Mouse (Mus musculus) hindbrain, embryonic 12.5 days (tissue): ENCODE measurements at regions not wholly inside any gene's neighbourhood (a gene's known extent, or its start where the extent isn't known, plus 50 kb on each side); places are given as distances from the start of the nearest gene placed in this dataset.

Experiments used
- ATAC-seq: fragments of 200-750 bp; cut with Nextera tagmentation; 2 replicates; pipeline ENCODE4 v1.8.0; 2017; ENCODE audit warnings: moderate TSS enrichment; ENCODE audit not compliant: low FRiP score
- H3K27ac ChIP-seq: fragments of 300-500 bp; sonication (generic); 2 replicates; pipeline ENCODE4 v1.5.1; 2016; ENCODE audit warnings: mild to moderate bottlenecking
- H3K27me3 ChIP-seq: fragments of 300-500 bp; sonication (generic); 2 replicates; pipeline ENCODE4 v1.6.1; 2016; ENCODE audit warnings: mild to moderate bottlenecking
- H3K36me3 ChIP-seq: fragments of 300-500 bp; sonication (generic); 2 replicates; pipeline ENCODE4 v1.6.1; 2016; ENCODE audit warnings: mild to moderate bottlenecking
- H3K4me1 ChIP-seq: fragments of 300-500 bp; sonication (generic); 2 replicates; pipeline ENCODE4 v1.6.1; 2016
- H3K4me2 ChIP-seq: fragments of 300-500 bp; sonication (generic); replicated peaks from 2 replicates; pipeline ENCODE4 v1.6.1; 2016; ENCODE audit warnings: mild to moderate bottlenecking
- H3K4me3 ChIP-seq: fragments of 300-500 bp; sonication (generic); 2 replicates; pipeline ENCODE4 v1.5.1; 2016; ENCODE audit warnings: mild to moderate bottlenecking
- H3K9ac ChIP-seq: fragments of 300-500 bp; sonication (generic); 2 replicates; pipeline ENCODE4 v1.6.1; 2016; ENCODE audit warnings: mild to moderate bottlenecking, moderate library complexity
- H3K9me3 ChIP-seq: fragments of 300-500 bp; sonication (generic); replicated peaks from 2 replicates; pipeline ENCODE4 v1.6.1; 2016; ENCODE audit warnings: mild to moderate bottlenecking
- WGBS: fragments of 180-500 bp; shearing (Covaris S2); methylation state at CpG from one replicate; pipeline ENCODE4 v1.1.7; 2016; 5-methylcytosine and 5-hydroxymethylcytosine counted together

GRCm38 (mm10) chr14:29879283-29879682 is 88.8 kb upstream of the Selenok start:
- 90% methylated on average over 3 of the region's 3 CpGs for WGBS
- Histone ChIP-seq H3K9ac (no peak overlapping the region), H3K36me3 (no peaks in the 10 kb centered on the region), H3K27ac (no peak overlapping the region), H3K9me3 (no peaks in the 10 kb centered on the region), H3K27me3 (no peaks in the 10 kb centered on the region), H3K4me3 (no peak overlapping the region), H3K4me2 (no peak overlapping the region), H3K4me1 (no peaks in the 10 kb centered on the region)
- ATAC-seq = no peak

- Histone ChIP-seq H3K4me2 (no peak overlapping the region), H3K4me3 (no peak overlapping the region), H3K27ac (no peak overlapping the region), H3K36me3 (no peaks in the 10 kb centered on the region), H3K4me1 (no peaks in the 10 kb centered on the region), H3K27me3 (no peaks in the 10 kb centered on the region), H3K9ac (no peak overlapping the region), H3K9me3 (no peaks in the 10 kb centered on the region)
- 75% methylated on average over 11 of the region's 11 CpGs for WGBS
- ATAC-seq = no peak
Measured at GRCm38 (mm10) chr14:29882666-29883344, 85.3 kb upstream of the Selenok start.

- no peak overlapping the region for H3K4me2 ChIP-seq
- H3K27me3 ChIP-seq = no peaks in the 10 kb centered on the region
- WGBS = 83% methylated on average over 2 of the region's 2 CpGs
- H3K27ac ChIP-seq = no peak overlapping the region
- no peak for ATAC-seq
- H3K9ac ChIP-seq = no peak overlapping the region
- no peaks in the 10 kb centered on the region for H3K9me3 ChIP-seq
- peaks cover 5% of the 10 kb centered on the region; the same call in 1 of the 2 replicates for H3K4me1 ChIP-seq
- no peaks in the 10 kb centered on the region for H3K36me3 ChIP-seq
- no peak overlapping the region for H3K4me3 ChIP-seq
Measured at GRCm38 (mm10) chr14:29895332-29895988, 72.6 kb upstream of the Selenok start.

- Histone ChIP-seq H3K4me1 (peaks cover 5% of the 10 kb centered on the region; the same call in 1 of the 2 replicates), H3K4me3 (no peak overlapping the region), H3K4me2 (no peak overlapping the region), H3K27ac (no peak overlapping the region), H3K27me3 (no peaks in the 10 kb centered on the region), H3K9me3 (no peaks in the 10 kb centered on the region), H3K9ac (no peak overlapping the region), H3K36me3 (no peaks in the 10 kb centered on the region)
- 77% methylated on average over 6 of the region's 6 CpGs for WGBS
- ATAC-seq = no peak
Measured at GRCm38 (mm10) chr14:29895989-29896675, 72.0 kb upstream of the Selenok start.

GRCm38 (mm10) chr14:29900931-29901330 is 67.2 kb upstream of the Selenok start:
- H3K4me1 ChIP-seq = no peaks in the 10 kb centered on the region
- no peaks in the 10 kb centered on the region for H3K9me3 ChIP-seq
- WGBS = 86% methylated on average over 6 of the region's 6 CpGs
- no peak for ATAC-seq
- H3K4me2 ChIP-seq = no peak overlapping the region
- no peak overlapping the region for H3K9ac ChIP-seq
- H3K4me3 ChIP-seq = no peak overlapping the region
- no peak overlapping the region for H3K27ac ChIP-seq
- H3K27me3 ChIP-seq = no peaks in the 10 kb centered on the region
- H3K36me3 ChIP-seq = no peaks in the 10 kb centered on the region

GRCm38 (mm10) chr14:29903574-29903973 is 64.5 kb upstream of the Selenok start:
- no peak overlapping the region for H3K9ac ChIP-seq
- no peak overlapping the region for H3K4me3 ChIP-seq
- WGBS = 63% methylated on average over 3 of the region's 3 CpGs
- H3K27ac ChIP-seq = no peak overlapping the region
- no peak overlapping the region for H3K4me2 ChIP-seq
- no peaks in the 10 kb centered on the region for H3K9me3 ChIP-seq
- H3K4me1 ChIP-seq = 0 out of 2 replicates have a peak, but pooled peaks cover 2% of the 10 kb centered on the region
- no peaks in the 10 kb centered on the region for H3K36me3 ChIP-seq
- ATAC-seq = no peak
- H3K27me3 ChIP-seq = no peaks in the 10 kb centered on the region

- Histone ChIP-seq H3K9ac (no peak overlapping the region), H3K4me2 (no peak overlapping the region), H3K4me1 (0 out of 2 replicates have a peak, but pooled peaks cover 2% of the 10 kb centered on the region), H3K36me3 (no peaks in the 10 kb centered on the region), H3K27ac (no peak overlapping the region), H3K4me3 (no peak overlapping the region), H3K27me3 (no peaks in the 10 kb centered on the region), H3K9me3 (no peaks in the 10 kb centered on the region)
- 73% methylated on average over 6 of the region's 6 CpGs for WGBS
- no peak for ATAC-seq
Measured at GRCm38 (mm10) chr14:29904856-29905255, 63.3 kb upstream of the Selenok start.

- H3K4me1 ChIP-seq = 0 out of 2 replicates have a peak, but pooled peaks cover 2% of the 10 kb centered on the region
- no peak overlapping the region for H3K4me3 ChIP-seq
- no peaks in the 10 kb centered on the region for H3K36me3 ChIP-seq
- no peaks in the 10 kb centered on the region for H3K9me3 ChIP-seq
- WGBS = 58% methylated on average over 8 of the region's 8 CpGs
- no peak overlapping the region for H3K9ac ChIP-seq
- no peak overlapping the region for H3K4me2 ChIP-seq
- ATAC-seq = no peak
- no peaks in the 10 kb centered on the region for H3K27me3 ChIP-seq
- H3K27ac ChIP-seq = no peak overlapping the region
Measured at GRCm38 (mm10) chr14:29909741-29910140, 58.4 kb upstream of the Selenok start.
